Mouse (Mus musculus): ENCODE results near the gene Sipa1l3. TPM values are rescaled to one million over a fixed set of nuclear protein-coding genes. Genes with fewer than 3 reads are reported as not detected.

Sipa1l3 gene
- total RNA-seq, 1 experiment from 2014 or later: 12.2 TPM

GRCm38 (mm10) chr7:29512729-29513128 is 5.7 kb downstream of the Sipa1l3 start:
- ATAC-seq (replicated peaks; ENCODE audit: insufficient number of reproducible peaks, low FRiP score, low TSS enrichment, poor library complexity, severe bottlenecking): no peak

GRCm38 (mm10) chr7:29511598-29512275 is 6.7 kb downstream of the Sipa1l3 start:
- no peak for ATAC-seq (replicated peaks; ENCODE audit: insufficient number of reproducible peaks, low FRiP score, low TSS enrichment, poor library complexity, severe bottlenecking)

- ATAC-seq (replicated peaks; ENCODE audit: insufficient number of reproducible peaks, low FRiP score, low TSS enrichment, poor library complexity, severe bottlenecking): no peak
Observed at GRCm38 (mm10) chr7:29508522-29508921, 9.9 kb downstream of the Sipa1l3 start.

- no peak; the same call in 1 of the 2 replicates for ATAC-seq (replicated peaks; ENCODE audit: insufficient number of reproducible peaks, low FRiP score, low TSS enrichment, poor library complexity, severe bottlenecking)
Observed at GRCm38 (mm10) chr7:29505337-29506318, 12.8 kb downstream of the Sipa1l3 start.

GRCm38 (mm10) chr7:29504683-29505290 is 13.7 kb downstream of the Sipa1l3 start:
- peak; percentile 47; the same call in 1 of the 2 replicates for ATAC-seq (replicated peaks; ENCODE audit: insufficient number of reproducible peaks, low FRiP score, low TSS enrichment, poor library complexity, severe bottlenecking)

GRCm38 (mm10) chr7:29503616-29504015 is 14.8 kb downstream of the Sipa1l3 start:
- ATAC-seq (replicated peaks; ENCODE audit: insufficient number of reproducible peaks, low FRiP score, low TSS enrichment, poor library complexity, severe bottlenecking): no peak

GRCm38 (mm10) chr7:29501214-29501613 is 17.2 kb downstream of the Sipa1l3 start:
- no peak for ATAC-seq (replicated peaks; ENCODE audit: insufficient number of reproducible peaks, low FRiP score, low TSS enrichment, poor library complexity, severe bottlenecking)

- ATAC-seq (replicated peaks; ENCODE audit: insufficient number of reproducible peaks, low FRiP score, low TSS enrichment, poor library complexity, severe bottlenecking): no peak
Observed at GRCm38 (mm10) chr7:29499071-29499470, 19.4 kb downstream of the Sipa1l3 start.

GRCm38 (mm10) chr7:29496953-29497590 is 21.4 kb downstream of the Sipa1l3 start:
- ATAC-seq (replicated peaks; ENCODE audit: insufficient number of reproducible peaks, low FRiP score, low TSS enrichment, poor library complexity, severe bottlenecking): no peak

- ATAC-seq (replicated peaks; ENCODE audit: insufficient number of reproducible peaks, low FRiP score, low TSS enrichment, poor library complexity, severe bottlenecking): no peak
Observed at GRCm38 (mm10) chr7:29496332-29496731, 22.1 kb downstream of the Sipa1l3 start.

- ATAC-seq (replicated peaks; ENCODE audit: insufficient number of reproducible peaks, low FRiP score, low TSS enrichment, poor library complexity, severe bottlenecking): no peak
Observed at GRCm38 (mm10) chr7:29495880-29496279, 22.6 kb downstream of the Sipa1l3 start.

- ATAC-seq (replicated peaks; ENCODE audit: insufficient number of reproducible peaks, low FRiP score, low TSS enrichment, poor library complexity, severe bottlenecking): no peak
Observed at GRCm38 (mm10) chr7:29494854-29495253, 23.6 kb downstream of the Sipa1l3 start.

- no peak for ATAC-seq (replicated peaks; ENCODE audit: insufficient number of reproducible peaks, low FRiP score, low TSS enrichment, poor library complexity, severe bottlenecking)
Observed at GRCm38 (mm10) chr7:29494015-29494414, 24.4 kb downstream of the Sipa1l3 start.

- ATAC-seq (replicated peaks; ENCODE audit: insufficient number of reproducible peaks, low FRiP score, low TSS enrichment, poor library complexity, severe bottlenecking): no peak
Observed at GRCm38 (mm10) chr7:29492992-29493391, 25.4 kb downstream of the Sipa1l3 start.

- peak; percentile 90 for ATAC-seq (replicated peaks; ENCODE audit: insufficient number of reproducible peaks, low FRiP score, low TSS enrichment, poor library complexity, severe bottlenecking)
Observed at GRCm38 (mm10) chr7:29491861-29492260, 26.6 kb downstream of the Sipa1l3 start.

- no peak for ATAC-seq (replicated peaks; ENCODE audit: insufficient number of reproducible peaks, low FRiP score, low TSS enrichment, poor library complexity, severe bottlenecking)
Observed at GRCm38 (mm10) chr7:29491471-29491755, 27.0 kb downstream of the Sipa1l3 start.

- ATAC-seq (replicated peaks; ENCODE audit: insufficient number of reproducible peaks, low FRiP score, low TSS enrichment, poor library complexity, severe bottlenecking): peak; percentile 51; the same call in 1 of the 2 replicates
Observed at GRCm38 (mm10) chr7:29490704-29491470, 27.6 kb downstream of the Sipa1l3 start.

- ATAC-seq (replicated peaks; ENCODE audit: insufficient number of reproducible peaks, low FRiP score, low TSS enrichment, poor library complexity, severe bottlenecking): no peak
Observed at GRCm38 (mm10) chr7:29489851-29490250, 28.6 kb downstream of the Sipa1l3 start.
